Mouse (Mus musculus) limb, embryonic 13.5 days (tissue): ENCODE data around the gene Sv2c. TPM values are rescaled to one million over a fixed set of nuclear protein-coding genes. Genes with fewer than 3 reads are reported as not detected.

Experiments
- ATAC-seq: fragments of 200-750 bp; cut with Nextera tagmentation; 2 replicates; pipeline ENCODE4 v1.8.0; 2017; ENCODE audit warnings: low read depth, moderate number of reproducible peaks, moderate TSS enrichment; ENCODE audit not compliant: low FRiP score
- H3K27ac ChIP-seq: fragments of 300-500 bp; sonication (generic); 2 replicates; pipeline ENCODE4 v1.5.1; 2015; ENCODE audit warnings: inconsistent platforms, mild to moderate bottlenecking, moderate library complexity
- H3K27me3 ChIP-seq: fragments of 300-500 bp; sonication (generic); 2 replicates; pipeline ENCODE4 v1.6.1; 2015; ENCODE audit warnings: mild to moderate bottlenecking, inconsistent platforms
- H3K36me3 ChIP-seq: fragments of 300-500 bp; sonication (generic); 2 replicates; pipeline ENCODE4 v1.6.1; 2015; ENCODE audit warnings: inconsistent platforms, mild to moderate bottlenecking, moderate library complexity
- H3K4me1 ChIP-seq: fragments of 300-500 bp; sonication (generic); 2 replicates; pipeline ENCODE4 v1.6.1; 2015; ENCODE audit warnings: inconsistent platforms
- H3K4me2 ChIP-seq: fragments of 300-500 bp; sonication (generic); replicated peaks from 2 replicates; pipeline ENCODE4 v1.6.1; 2015; ENCODE audit warnings: inconsistent platforms, mild to moderate bottlenecking, moderate library complexity
- H3K4me3 ChIP-seq: fragments of 300-500 bp; sonication (generic); 2 replicates; pipeline ENCODE4 v1.5.1; 2015; ENCODE audit warnings: moderate library complexity, mild to moderate bottlenecking, inconsistent platforms
- H3K9ac ChIP-seq: fragments of 300-500 bp; sonication (generic); 2 replicates; pipeline ENCODE4 v1.6.1; 2015; ENCODE audit warnings: mild to moderate bottlenecking, inconsistent platforms
- H3K9me3 ChIP-seq: fragments of 300-500 bp; sonication (generic); 2 replicates; pipeline ENCODE4 v1.6.1; 2016; ENCODE audit warnings: inconsistent platforms
- WGBS: fragments of 180-500 bp; shearing (Covaris S2); methylation state at CpG from one replicate; pipeline ENCODE4 v1.1.7; 2015; 5-methylcytosine and 5-hydroxymethylcytosine counted together
- polyA plus RNA-seq: library from polyadenylated mRNA; unstranded; fragments of >200 nt; fragmentation: Nextera tagmentation; extraction: Ambion mirVana; gene quantifications from 2 replicates; pipeline ENCODE4 v1.2.1, GENCODE M21; 2015

Sv2c gene
- polyA plus RNA-seq, 1 experiment from 2014 or later: 1.9 TPM

- Histone ChIP-seq H3K4me2 (no peak overlapping the region), H3K9ac (no peak overlapping the region), H3K36me3 (no peaks in the 10 kb centered on the region), H3K9me3 (no peaks in the 10 kb centered on the region), H3K27me3 (no peaks in the 10 kb centered on the region), H3K27ac (no peak overlapping the region), H3K4me3 (no peak overlapping the region), H3K4me1 (peaks cover 8% of the 10 kb centered on the region; the same call in 1 of the 2 replicates)
- ATAC-seq: no peak
- WGBS: 74% methylated on average over 11 of the region's 11 CpGs
Measured at GRCm38 (mm10) chr13:95950434-95951091, 181.8 kb downstream of the Sv2c start.

GRCm38 (mm10) chr13:95949356-95949755 lies 183.0 kb downstream of the Sv2c start:
- Histone ChIP-seq H3K9me3 (no peaks in the 10 kb centered on the region), H3K4me2 (no peak overlapping the region), H3K4me3 (no peak overlapping the region), H3K36me3 (no peaks in the 10 kb centered on the region), H3K4me1 (no peaks in the 10 kb centered on the region), H3K9ac (no peak overlapping the region), H3K27ac (no peak overlapping the region), H3K27me3 (no peaks in the 10 kb centered on the region)
- ATAC-seq: no peak
- 81% methylated on average over 4 of the region's 4 CpGs for WGBS

DNA sequence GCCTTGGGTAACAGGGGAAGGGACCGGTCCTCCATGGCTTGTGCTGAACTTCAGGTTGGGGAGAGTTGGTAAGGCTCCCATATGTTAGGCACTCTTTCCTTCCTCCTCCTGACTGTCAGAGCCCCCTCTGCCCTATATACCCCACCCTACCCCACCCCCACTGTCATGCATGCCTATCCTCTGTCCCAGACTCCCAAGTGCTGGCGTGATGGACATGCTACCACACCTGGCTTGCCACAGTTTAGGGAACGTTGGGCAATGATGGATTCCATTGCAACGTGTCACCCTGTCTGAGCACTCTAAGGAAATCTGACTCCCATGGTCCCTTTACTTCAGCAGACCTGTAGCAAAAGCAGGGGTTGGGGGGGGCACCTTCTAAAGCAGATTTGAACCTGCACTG lies 183.6 kb downstream of the Sv2c start:
- ATAC-seq: no peak
- no peak overlapping the region for H3K9ac ChIP-seq
- H3K4me3 ChIP-seq: no peak overlapping the region
- no peak overlapping the region for H3K27ac ChIP-seq
- no peaks in the 10 kb centered on the region for H3K9me3 ChIP-seq
- H3K4me1 ChIP-seq: no peaks in the 10 kb centered on the region
- no peaks in the 10 kb centered on the region for H3K27me3 ChIP-seq
- no peaks in the 10 kb centered on the region for H3K36me3 ChIP-seq
- no peak overlapping the region for H3K4me2 ChIP-seq
- 82% methylated on average over 4 of the region's 4 CpGs for WGBS

GRCm38 (mm10) chr13:95948394-95948793 lies 184.0 kb downstream of the Sv2c start:
- no peak overlapping the region for H3K9ac ChIP-seq
- no peaks in the 10 kb centered on the region for H3K27me3 ChIP-seq
- no peak overlapping the region for H3K4me2 ChIP-seq
- 96% methylated on average over 4 of the region's 4 CpGs for WGBS
- no peak for ATAC-seq
- H3K9me3 ChIP-seq: no peaks in the 10 kb centered on the region
- H3K36me3 ChIP-seq: no peaks in the 10 kb centered on the region
- no peaks in the 10 kb centered on the region for H3K4me1 ChIP-seq
- H3K27ac ChIP-seq: no peak overlapping the region
- no peak overlapping the region for H3K4me3 ChIP-seq

- H3K4me3 ChIP-seq: no peak overlapping the region
- no peak overlapping the region for H3K9ac ChIP-seq
- no peak for ATAC-seq
- H3K27ac ChIP-seq: no peak overlapping the region
- H3K36me3 ChIP-seq: no peaks in the 10 kb centered on the region
- H3K4me1 ChIP-seq: no peaks in the 10 kb centered on the region
- WGBS: 59% methylated on average over 5 of the region's 5 CpGs
- H3K27me3 ChIP-seq: no peaks in the 10 kb centered on the region
- no peaks in the 10 kb centered on the region for H3K9me3 ChIP-seq
- no peak overlapping the region for H3K4me2 ChIP-seq
Measured at GRCm38 (mm10) chr13:95945937-95946507, 186.4 kb downstream of the Sv2c start.

- Histone ChIP-seq H3K9ac (no peak overlapping the region), H3K9me3 (no peaks in the 10 kb centered on the region), H3K4me2 (no peak overlapping the region), H3K27me3 (no peaks in the 10 kb centered on the region), H3K4me1 (no peaks in the 10 kb centered on the region), H3K36me3 (no peaks in the 10 kb centered on the region), H3K4me3 (no peak overlapping the region), H3K27ac (no peak overlapping the region)
- WGBS: 90% methylated on average over 6 of the region's 6 CpGs
- no peak for ATAC-seq
Measured at GRCm38 (mm10) chr13:95944621-95945020, 187.8 kb downstream of the Sv2c start.

DNA sequence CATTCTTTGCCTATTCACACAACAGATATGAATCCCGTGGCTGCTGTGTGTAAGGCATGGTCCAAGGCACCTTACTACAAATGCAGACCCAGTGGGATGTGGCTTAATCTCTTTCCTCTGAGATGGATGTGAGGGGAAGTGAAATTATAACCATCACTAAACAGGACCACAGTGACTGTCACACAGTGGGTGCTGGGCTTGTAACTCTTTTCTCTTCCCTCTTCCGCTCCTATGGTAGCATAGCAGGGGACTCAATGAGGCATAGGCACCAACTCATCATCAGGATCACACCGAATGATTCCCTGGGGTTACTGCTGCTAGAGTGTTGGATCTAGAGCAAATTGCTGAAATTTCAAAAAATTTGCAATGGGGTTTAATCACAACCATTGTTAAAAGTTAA lies 188.5 kb downstream of the Sv2c start:
- Histone ChIP-seq H3K4me3 (no peak overlapping the region), H3K27me3 (no peaks in the 10 kb centered on the region), H3K9ac (no peak overlapping the region), H3K4me1 (no peaks in the 10 kb centered on the region), H3K27ac (no peak overlapping the region), H3K36me3 (no peaks in the 10 kb centered on the region), H3K9me3 (no peaks in the 10 kb centered on the region), H3K4me2 (no peak overlapping the region)
- ATAC-seq: no peak
- WGBS: 94% methylated on average over 3 of the region's 3 CpGs

DNA sequence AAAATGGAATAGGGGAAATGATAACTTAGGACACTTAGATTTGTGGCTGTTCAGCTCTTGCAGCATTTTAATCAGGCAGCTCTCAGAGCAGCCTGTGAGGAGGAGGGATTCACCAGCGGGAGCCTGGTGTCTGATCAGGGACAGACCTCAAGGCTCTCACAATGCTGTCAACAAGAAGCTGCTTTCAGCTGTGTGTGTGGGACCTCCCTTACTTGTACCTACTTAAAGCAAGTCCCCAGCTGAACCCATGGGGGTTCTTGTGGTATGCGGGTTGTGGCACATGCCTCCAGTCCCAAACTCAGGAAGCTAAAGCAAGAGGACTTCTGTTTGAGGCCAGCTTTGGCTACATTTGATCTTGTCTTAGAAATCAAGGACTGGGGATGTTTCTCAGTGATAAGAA lies 189.8 kb downstream of the Sv2c start:
- WGBS: 73% methylated on average over 2 of the region's 2 CpGs

DNA sequence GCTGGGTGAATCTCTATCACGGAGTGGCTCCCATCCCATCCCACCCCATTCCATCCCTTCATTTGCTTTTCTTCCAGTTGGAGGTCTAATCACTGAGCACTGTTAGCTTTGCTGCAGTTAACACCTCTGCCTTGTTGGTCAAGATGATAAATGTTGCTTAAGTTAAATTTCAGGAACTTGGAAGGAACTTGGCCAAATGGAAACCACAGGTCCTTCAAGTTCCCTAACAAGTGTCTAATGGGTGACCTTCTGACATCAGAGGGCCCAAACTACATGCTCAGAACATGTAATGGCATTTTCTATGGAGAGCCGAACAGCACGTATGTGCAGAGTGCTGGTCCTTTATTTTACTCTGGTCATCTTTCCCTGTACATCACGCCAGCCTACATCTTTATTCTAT lies 190.5 kb downstream of the Sv2c start:
- H3K36me3 ChIP-seq: no peaks in the 10 kb centered on the region
- no peaks in the 10 kb centered on the region for H3K4me1 ChIP-seq
- H3K9ac ChIP-seq: no peak overlapping the region
- ATAC-seq: no peak
- H3K27me3 ChIP-seq: no peaks in the 10 kb centered on the region
- H3K4me3 ChIP-seq: no peak overlapping the region
- WGBS: 87% methylated on average over 4 of the region's 4 CpGs
- H3K27ac ChIP-seq: no peak overlapping the region
- no peaks in the 10 kb centered on the region for H3K9me3 ChIP-seq
- no peak overlapping the region for H3K4me2 ChIP-seq

More for the DNA sequence above, 189.8 kb downstream of the Sv2c start:
- no peak overlapping the region for H3K9ac ChIP-seq
- H3K4me3 ChIP-seq: no peak overlapping the region
- no peaks in the 10 kb centered on the region for H3K4me1 ChIP-seq
- H3K27ac ChIP-seq: no peak overlapping the region
- ATAC-seq: no peak
- H3K27me3 ChIP-seq: no peaks in the 10 kb centered on the region
- no peaks in the 10 kb centered on the region for H3K36me3 ChIP-seq
- no peak overlapping the region for H3K4me2 ChIP-seq
- no peaks in the 10 kb centered on the region for H3K9me3 ChIP-seq

DNA sequence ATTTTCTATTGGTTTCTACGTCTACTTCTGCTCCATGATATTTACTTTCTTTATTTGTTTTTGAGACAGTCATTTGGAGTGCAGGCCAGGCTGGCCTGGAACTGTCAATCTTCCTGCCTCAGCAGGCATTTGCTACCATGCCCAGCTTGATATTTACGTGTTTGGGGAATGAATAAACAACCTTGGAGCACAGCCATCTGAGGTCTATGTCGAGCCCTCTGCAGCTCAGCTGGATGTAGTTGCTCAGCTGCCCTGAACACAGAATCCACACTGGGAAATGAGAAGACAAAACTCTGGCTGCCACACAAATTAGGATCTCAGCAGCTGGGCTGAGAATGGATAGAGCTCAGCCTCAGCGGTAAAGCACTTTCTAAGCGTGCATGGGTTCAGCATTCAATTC lies 191.6 kb downstream of the Sv2c start:
- no peak overlapping the region for H3K27ac ChIP-seq
- H3K4me3 ChIP-seq: no peak overlapping the region
- ATAC-seq: no peak
- no peaks in the 10 kb centered on the region for H3K4me1 ChIP-seq
- no peak overlapping the region for H3K4me2 ChIP-seq
- H3K27me3 ChIP-seq: no peaks in the 10 kb centered on the region
- H3K9ac ChIP-seq: no peak overlapping the region
- no peaks in the 10 kb centered on the region for H3K9me3 ChIP-seq
- no peaks in the 10 kb centered on the region for H3K36me3 ChIP-seq
- WGBS: 71% methylated on average over 5 of the region's 5 CpGs

DNA sequence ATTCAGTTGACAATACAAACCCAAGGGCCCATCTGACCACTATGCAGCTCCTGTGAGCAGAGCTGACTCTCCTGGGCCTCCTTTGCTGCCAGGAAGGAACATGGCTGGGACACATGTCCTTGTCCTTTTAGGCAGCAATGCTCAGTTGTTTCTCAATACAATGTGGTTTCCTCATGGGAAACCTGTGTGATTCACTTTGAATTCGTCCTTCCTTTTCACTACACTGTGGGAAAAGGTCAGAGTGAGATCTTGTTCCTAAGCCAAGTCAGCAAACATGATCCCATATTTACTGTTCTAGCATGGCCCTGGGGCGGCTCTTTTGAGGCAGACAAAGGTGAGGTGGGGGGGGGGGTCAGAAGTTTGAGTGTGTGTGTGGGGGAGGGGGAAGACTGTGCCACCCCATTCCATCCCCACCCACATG lies 208.2 kb downstream of the Sv2c start:
- Histone ChIP-seq H3K4me2 (no peak overlapping the region), H3K4me1 (no peaks in the 10 kb centered on the region), H3K27me3 (no peaks in the 10 kb centered on the region), H3K9ac (no peak overlapping the region), H3K36me3 (no peaks in the 10 kb centered on the region), H3K27ac (no peak overlapping the region), H3K4me3 (no peak overlapping the region), H3K9me3 (peaks cover 14% of the 10 kb centered on the region)
- ATAC-seq: no peak
- 78% methylated on average over 2 of the region's 2 CpGs for WGBS

GRCm38 (mm10) chr13:95922626-95923025 lies 209.8 kb downstream of the Sv2c start:
- ATAC-seq: no peak
- no peak overlapping the region for H3K9ac ChIP-seq
- H3K4me1 ChIP-seq: no peaks in the 10 kb centered on the region
- H3K9me3 ChIP-seq: peaks cover 14% of the 10 kb centered on the region
- no peak overlapping the region for H3K27ac ChIP-seq
- no peaks in the 10 kb centered on the region for H3K36me3 ChIP-seq
- no peak overlapping the region for H3K4me3 ChIP-seq
- 78% methylated on average over 4 of the region's 4 CpGs for WGBS
- H3K27me3 ChIP-seq: no peaks in the 10 kb centered on the region
- no peak overlapping the region for H3K4me2 ChIP-seq
